Mouse (Mus musculus) CH12.LX (cell line): ENCODE data around the gene Bcas3. TPM values are rescaled to one million over a fixed set of nuclear protein-coding genes. Genes with fewer than 3 reads are reported as not detected.

Experiments
- DNase-seq: peaks from one replicate; pipeline ENCODE4 v3.0.0-alpha.2; 2013; ENCODE audit errors: extremely low read depth
- H3K27ac ChIP-seq: 2 replicates; pipeline ENCODE4 v1.5.1; 2012; ENCODE audit warnings: low read depth, mild to moderate bottlenecking, control low read depth, moderate library complexity; ENCODE audit not compliant: insufficient read depth
- H3K27me3 ChIP-seq: replicated peaks from 2 replicates; pipeline ENCODE3; 2012; ENCODE audit warnings: inconsistent platforms
- H3K36me3 ChIP-seq, 2 experiments: replicated peaks in 1 of 2; 2 replicates each; pipeline versions ENCODE3 to v1.6.1; 2012; ENCODE audit warnings: inconsistent platforms in 1 of 2, low read length in 1 of 2, mild to moderate bottlenecking in 1 of 2, mixed read lengths in 1 of 2, moderate library complexity in 1 of 2; ENCODE audit not compliant: control insufficient read depth in 1 of 2, insufficient read depth in 1 of 2
- H3K4me1 ChIP-seq, 2 experiments: 2 replicates each; pipeline ENCODE4 v1.6.1; 2012; ENCODE audit warnings: inconsistent platforms in 1 of 2, moderate library complexity in 1 of 2; ENCODE audit not compliant: insufficient read depth in 2 of 2, control insufficient read depth in 1 of 2
- H3K4me2 ChIP-seq: 2 replicates; pipeline ENCODE4 v1.6.1; 2012; ENCODE audit warnings: low read depth, mild to moderate bottlenecking, control low read depth; ENCODE audit not compliant: poor library complexity, insufficient read depth, severe bottlenecking
- H3K4me3 ChIP-seq, 3 experiments: fragments of 150-350 bp in 1 of 3; sonication (generic) in 1 of 3; replicated peaks in 1 of 3; 2 replicates each; pipeline versions ENCODE3 to v1.5.1; 2011 to 2012; ENCODE audit warnings: low read depth in 2 of 3, low read length in 2 of 3, mild to moderate bottlenecking in 2 of 3, moderate library complexity in 2 of 3, control low read depth in 1 of 3, improper control_type of control experiment in 1 of 3, inconsistent platforms in 1 of 3, mixed read lengths in 1 of 3; ENCODE audit not compliant: poor library complexity in 1 of 3
- H3K79me2 ChIP-seq: replicated peaks from 2 replicates; pipeline ENCODE4 v1.6.1; 2012; ENCODE audit warnings: mild to moderate bottlenecking, moderate library complexity; ENCODE audit not compliant: control insufficient read depth, poor library complexity, insufficient read depth, severe bottlenecking; ENCODE audit errors: extremely low read depth
- H3K9ac ChIP-seq: 2 replicates; pipeline ENCODE4 v1.6.1; 2012; ENCODE audit warnings: low read depth, mild to moderate bottlenecking, control low read depth, moderate library complexity; ENCODE audit not compliant: insufficient read depth
- H3K9me3 ChIP-seq: replicated peaks from 2 replicates; pipeline ENCODE3; 2012; ENCODE audit warnings: low read length, inconsistent platforms, mixed read lengths
- BHLHE40 ChIP-seq: IDR thresholded peaks from 2 replicates; pipeline ENCODE4 v1.6.1; 2011; ENCODE audit warnings: mild to moderate bottlenecking, low read depth, low read length, improper control_type of control experiment
- CHD1 ChIP-seq: IDR thresholded peaks from 2 replicates; pipeline ENCODE4 v1.6.1; 2012; ENCODE audit warnings: low read depth, low read length, improper control_type of control experiment, inconsistent platforms
- CTCF ChIP-seq, 2 experiments: IDR thresholded peaks in 1 of 2; conservative IDR thresholded peaks in 1 of 2; 2 replicates each; pipeline ENCODE4 v1.5.1; 2011 to 2012; ENCODE audit warnings: low read depth in 2 of 2, low read length in 2 of 2, improper control_type of control experiment in 1 of 2, inconsistent platforms in 1 of 2, mild to moderate bottlenecking in 1 of 2, moderate library complexity in 1 of 2
- ELF1 ChIP-seq: IDR thresholded peaks from 2 replicates; pipeline ENCODE4 v1.6.1; 2014; ENCODE audit warnings: low read depth, mild to moderate bottlenecking, inconsistent platforms, low read length, improper control_type of control experiment
- ETS1 ChIP-seq: conservative IDR thresholded peaks from 2 replicates; pipeline ENCODE4 v1.6.1; 2012; ENCODE audit warnings: low read depth, mild to moderate bottlenecking, inconsistent platforms, low read length, improper control_type of control experiment, moderate library complexity
- GABPA ChIP-seq: IDR thresholded peaks from 2 replicates; pipeline ENCODE4 v1.6.1; 2012; ENCODE audit warnings: low read depth, low read length, improper control_type of control experiment, inconsistent platforms; ENCODE audit not compliant: insufficient replicate concordance
- HCFC1 ChIP-seq: IDR thresholded peaks from 2 replicates; pipeline ENCODE4 v1.6.1; 2012; ENCODE audit warnings: low read depth, mild to moderate bottlenecking, inconsistent platforms, low read length, improper control_type of control experiment
- IRF4 ChIP-seq: IDR thresholded peaks from 2 replicates; pipeline ENCODE4 v1.6.1; 2014; ENCODE audit warnings: low read depth, mild to moderate bottlenecking, inconsistent platforms, low read length, improper control_type of control experiment
- JUN ChIP-seq: IDR thresholded peaks from 2 replicates; pipeline ENCODE4 v1.6.1; 2011; ENCODE audit warnings: low read depth, mild to moderate bottlenecking, low read length, improper control_type of control experiment, moderate library complexity; ENCODE audit not compliant: insufficient read depth
- JUND ChIP-seq: conservative IDR thresholded peaks from 2 replicates; pipeline ENCODE4 v1.6.1; 2011; ENCODE audit warnings: low read depth, low read length, improper control_type of control experiment
- MAFK ChIP-seq: IDR thresholded peaks from 2 replicates; pipeline ENCODE4 v1.6.1; 2011; ENCODE audit warnings: low read length, improper control_type of control experiment; ENCODE audit not compliant: insufficient replicate concordance
- MEF2A ChIP-seq: IDR thresholded peaks from 2 replicates; pipeline ENCODE4 v1.6.1; 2014; ENCODE audit warnings: low read depth, mild to moderate bottlenecking, inconsistent platforms, low read length, improper control_type of control experiment, borderline replicate concordance
- MYC ChIP-seq: IDR thresholded peaks from 2 replicates; pipeline ENCODE4 v1.6.1; 2011; ENCODE audit warnings: low read depth, mild to moderate bottlenecking, improper control_type of control experiment, low read length
- NRF1 ChIP-seq: IDR thresholded peaks from 2 replicates; pipeline ENCODE4 v1.6.1; 2014; ENCODE audit warnings: low read depth, mild to moderate bottlenecking, inconsistent platforms, low read length, improper control_type of control experiment, moderate library complexity
- POLR2A ChIP-seq: IDR thresholded peaks from 2 replicates; pipeline ENCODE4 v1.6.1; 2011; ENCODE audit warnings: low read depth, mild to moderate bottlenecking, improper control_type of control experiment, low read length
- POLR2AphosphoS2 ChIP-seq: IDR thresholded peaks from 2 replicates; pipeline ENCODE4 v1.6.1; 2011; ENCODE audit warnings: low read depth, low read length, improper control_type of control experiment
- RAD21 ChIP-seq: IDR thresholded peaks from 2 replicates; pipeline ENCODE4 v1.6.1; 2011; ENCODE audit warnings: low read depth, mild to moderate bottlenecking, low read length, improper control_type of control experiment, moderate library complexity
- SIN3A ChIP-seq: IDR thresholded peaks from 2 replicates; pipeline ENCODE4 v1.6.1; 2012; ENCODE audit warnings: low read length, improper control_type of control experiment, inconsistent platforms
- SMC3 ChIP-seq: IDR thresholded peaks from 2 replicates; pipeline ENCODE4 v1.6.1; 2011; ENCODE audit warnings: low read depth, low read length, improper control_type of control experiment
- TBP ChIP-seq: conservative IDR thresholded peaks from 2 replicates; pipeline ENCODE4 v1.6.1; 2011; ENCODE audit warnings: low read depth, low read length, improper control_type of control experiment
- TCF12 ChIP-seq: IDR thresholded peaks from 2 replicates; pipeline ENCODE4 v1.6.1; 2014; ENCODE audit warnings: low read depth, mild to moderate bottlenecking, inconsistent platforms, low read length, improper control_type of control experiment
- USF1 ChIP-seq: IDR thresholded peaks from 2 replicates; pipeline ENCODE4 v1.6.1; 2014; ENCODE audit warnings: low read depth, mild to moderate bottlenecking, inconsistent platforms, low read length, improper control_type of control experiment
- ZC3H11A ChIP-seq: IDR thresholded peaks from 2 replicates; pipeline ENCODE4 v1.6.1; 2012; ENCODE audit warnings: low read depth, mild to moderate bottlenecking, inconsistent platforms, low read length, improper control_type of control experiment
- ZMIZ1 ChIP-seq: IDR thresholded peaks from 2 replicates; pipeline ENCODE4 v1.6.1; 2012; ENCODE audit warnings: low read depth, mild to moderate bottlenecking, inconsistent platforms, low read length, improper control_type of control experiment
- ZNF384 ChIP-seq: IDR thresholded peaks from 2 replicates; pipeline ENCODE4 v1.6.1; 2012; ENCODE audit warnings: low read depth, low read length, improper control_type of control experiment, inconsistent platforms
- dilution Hi-C: fragments of 300-500 bp; cut with MboI; formaldehyde crosslinking; loops from 2 replicates; pipeline ENCODE4 v1.14.3; 2020; ENCODE audit warnings: low sequenced_read_pairs; ENCODE audit not compliant: extremely low pct_unique_long_range_greater_than_20kb, extremely low pct_ligation_motif_present
- in situ Hi-C: fragments of 300-500 bp; cut with MboI; formaldehyde crosslinking; loops from 3 replicates; pipeline ENCODE4 v1.14.3; 2019; ENCODE audit warnings: low sequenced_read_pairs, low pct_ligation_motif_present, low pct_unique_long_range_greater_than_20kb, mixed read lengths
- polyA plus RNA-seq: library from polyadenylated mRNA; unstranded; fragments of >175 nt; gene quantifications from 2 replicates; pipeline ENCODE4 v1.2.1, GENCODE M21; 2012; ENCODE audit warnings: low read depth; ENCODE audit not compliant: insufficient read length
- total RNA-seq, 2 experiments: library from RNA; depleted of rRNA; stranded (reverse); fragments of 300-350 nt in 1 of 2; fragments of >200 nt in 1 of 2; gene quantifications; 2 replicates each; pipeline ENCODE4 v1.2.3; 2012 to 2014

Bcas3 gene
- total and polyA plus RNA-seq, 3 experiments: 8.2 to 21.3 (median 9.7) TPM

DNA sequence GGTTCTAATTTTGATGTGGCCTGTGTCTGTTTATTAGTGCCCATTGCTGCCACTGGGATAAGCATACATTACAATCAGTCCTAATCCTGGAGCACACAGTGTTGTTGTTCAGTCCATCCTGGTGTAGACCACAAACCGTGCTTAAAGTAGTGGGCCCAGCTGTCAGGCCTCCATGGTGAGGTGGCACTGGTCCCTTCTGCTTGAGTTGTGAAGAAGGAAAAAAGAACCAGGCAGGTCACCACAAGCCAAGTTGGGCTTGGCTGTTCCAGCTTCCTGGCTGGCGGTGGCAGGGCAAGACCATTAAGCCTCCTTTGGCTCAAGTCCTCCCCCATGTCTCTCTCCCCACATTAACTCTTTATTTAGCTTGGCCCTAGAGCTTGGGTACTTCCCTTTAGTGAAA is 376.8 kb downstream of the Bcas3 start:
- TF ChIP-seq GABPA: no peak
- TF ChIP-seq RAD21: no peak
- TF ChIP-seq JUND: no peak
- no peak for TF ChIP-seq SIN3A
- TF ChIP-seq MAFK: no peak
- no peak for TF ChIP-seq MEF2A
- TF ChIP-seq SMC3: no peak
- no peak for TF ChIP-seq HCFC1
- TF ChIP-seq CHD1: no peak
- TF ChIP-seq ZNF384: no peak
- no peak for TF ChIP-seq ZC3H11A
- no peak for TF ChIP-seq MYC
- TF ChIP-seq ELF1: no peak
- no peak for TF ChIP-seq CTCF (conservative IDR thresholded peaks at IDR 0.05 in 1 of 2, IDR thresholded peaks at IDR 0.05 in 1 of 2; ENCODE audit: low read depth in 2 of 2, low read length in 2 of 2)
- TF ChIP-seq USF1: no peak
- no peak for TF ChIP-seq TBP
- no peak for TF ChIP-seq TCF12
- Histone ChIP-seq H3K9ac (no peak overlapping the region), H3K4me1 (peaks cover 0 to 6% of the 10 kb centered on the region in 2 experiments; a peak in 1 of 4 replicates), H3K27ac (no peak overlapping the region), H3K27me3 (no peaks in the 10 kb centered on the region), H3K36me3 (no peaks in the 10 kb centered on the region), H3K9me3 (no peaks in the 10 kb centered on the region), H3K4me2 (no peak overlapping the region), H3K79me2 (no peaks in the 10 kb centered on the region), H3K4me3 (no peak overlapping the region)
- DNase-seq: no peak
- dilution Hi-C loops: no loop called here
- in situ Hi-C loops: no loop called here

DNA sequence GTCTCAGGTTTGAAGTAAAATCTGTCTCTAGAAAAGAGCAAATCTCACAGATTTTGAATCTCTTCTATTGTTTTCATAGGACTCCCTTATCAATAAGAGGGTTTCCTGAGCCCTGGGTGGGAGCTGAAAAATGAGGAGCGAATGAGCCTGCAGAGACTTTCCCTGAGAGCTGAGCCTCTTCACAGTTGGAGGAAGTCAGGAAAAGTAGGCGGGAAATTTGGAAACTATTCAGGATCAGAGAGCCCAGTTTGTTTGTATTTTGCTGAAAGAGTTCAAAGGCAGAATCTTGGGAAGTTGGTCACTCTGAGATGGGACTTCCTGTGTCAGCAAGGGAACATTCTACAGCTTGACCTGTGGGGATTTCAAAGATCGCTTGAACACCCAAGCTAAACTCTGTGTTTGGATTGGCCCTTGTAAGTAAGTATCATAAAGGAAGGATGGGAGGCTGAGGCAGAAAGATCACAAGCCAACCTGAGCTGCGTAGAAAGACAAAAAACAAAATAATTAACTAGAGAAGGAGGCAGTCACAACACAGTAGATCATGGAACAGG is 379.6 kb downstream of the Bcas3 start:
- in situ Hi-C loops (no loop called here), dilution Hi-C loops (no loop called here)
- peaks cover 0 to 6% of the 10 kb centered on the region in 2 experiments; a peak in 1 of 4 replicates for H3K4me1 ChIP-seq
- H3K27ac ChIP-seq: no peak overlapping the region
- no peaks in the 10 kb centered on the region for H3K27me3 ChIP-seq
- DNase-seq: no peak
- H3K9ac ChIP-seq: no peak overlapping the region
- no peaks in the 10 kb centered on the region for H3K79me2 ChIP-seq
- TF ChIP-seq IRF4 (no peak), NRF1 (no peak), ZMIZ1 (no peak), MAFK (no peak), POLR2AphosphoS2 (no peak), SIN3A (no peak), ETS1 (no peak), BHLHE40 (no peak), USF1 (no peak), JUN (no peak), GABPA (no peak), POLR2A (no peak), CHD1 (no peak), ZNF384 (no peak)
- no peak overlapping the region for H3K4me3 ChIP-seq
- H3K4me2 ChIP-seq: no peak overlapping the region
- H3K9me3 ChIP-seq: no peaks in the 10 kb centered on the region
- no peaks in the 10 kb centered on the region for H3K36me3 ChIP-seq
